Mouse (Mus musculus): ENCODE results near the gene Smco3. TPM values are rescaled to one million over a fixed set of nuclear protein-coding genes. Genes with fewer than 3 reads are reported as not detected.

Smco3 gene
- polyA plus RNA-seq, 1 experiment from 2014 or later: 2.6 TPM

- Histone ChIP-seq H3K27me3 (replicated peaks; ENCODE audit: control insufficient read depth, insufficient read depth, low read length) (no peaks in the 10 kb centered on the region), H3K4me3 (ENCODE audit: low read length) (no peak overlapping the region), H3K36me3 (ENCODE audit: control insufficient read depth, insufficient read depth, low read length) (no peaks in the 10 kb centered on the region), H3K27ac (ENCODE audit: low read length) (no peak overlapping the region), H3K9me3 (ENCODE audit: control insufficient read depth, low read length) (no peaks in the 10 kb centered on the region), H3K9ac (ENCODE audit: low read depth, low read length) (no peak overlapping the region), H3K4me2 (ENCODE audit: low read depth, low read length) (no peak overlapping the region), H3K4me1 (ENCODE audit: control insufficient read depth, insufficient read depth, low read length) (peaks cover 10% of the 10 kb centered on the region)
- WGBS: 53% methylated on average over 1 of the region's 1 CpGs
- no peak for ATAC-seq
Measured at GRCm38 (mm10) chr6:136795110-136795509, 40.1 kb downstream of the Smco3 start.

DNA sequence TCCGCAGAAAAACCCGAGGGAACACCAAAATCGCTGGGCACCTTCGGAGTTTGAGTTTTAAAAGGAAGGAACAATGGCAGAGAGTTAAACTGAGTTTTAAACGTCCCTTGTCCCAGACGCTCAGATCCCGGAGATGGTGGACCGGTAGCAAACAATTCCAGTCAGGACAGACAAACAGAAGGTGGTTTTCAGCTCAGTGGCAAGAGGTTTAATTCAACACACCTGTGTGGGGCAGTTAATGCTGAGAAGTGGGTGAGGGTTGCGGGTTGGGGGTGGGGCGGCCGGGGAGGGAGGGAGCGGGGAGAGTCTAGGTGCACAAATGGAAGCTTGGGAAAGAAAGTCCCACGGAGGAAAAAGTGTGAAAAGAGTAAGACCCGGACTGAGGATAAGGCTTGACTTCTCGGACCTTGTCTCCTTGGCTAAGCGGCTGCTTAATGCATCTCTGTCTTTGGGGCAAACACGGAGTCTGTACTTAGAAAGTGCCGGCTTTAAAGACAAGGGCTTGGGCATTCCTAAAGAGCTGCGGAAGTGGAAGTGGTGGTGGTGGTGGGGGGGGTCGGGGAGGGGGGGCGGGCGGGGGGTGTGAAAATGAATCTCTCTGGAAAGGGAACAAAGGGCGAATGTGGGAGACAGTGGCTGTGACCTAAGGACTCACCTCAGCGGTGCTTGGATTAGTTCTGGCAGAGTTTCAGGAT, 41.3 kb downstream of the Smco3 start:
- Histone ChIP-seq H3K4me3 (ENCODE audit: low read length) (peak overlapping the region; percentile 47), H3K27ac (ENCODE audit: low read length) (peak overlapping the region; percentile 40), H3K9ac (ENCODE audit: low read depth, low read length) (peak overlapping the region; percentile 68), H3K4me2 (ENCODE audit: low read depth, low read length) (peak overlapping the region; percentile 92), H3K9me3 (ENCODE audit: control insufficient read depth, low read length) (no peaks in the 10 kb centered on the region), H3K36me3 (ENCODE audit: control insufficient read depth, insufficient read depth, low read length) (no peaks in the 10 kb centered on the region), H3K27me3 (replicated peaks; ENCODE audit: control insufficient read depth, insufficient read depth, low read length) (no peaks in the 10 kb centered on the region), H3K4me1 (ENCODE audit: control insufficient read depth, insufficient read depth, low read length) (peaks cover 10% of the 10 kb centered on the region)
- WGBS: under 1% methylated on average over 22 of the region's 24 CpGs
- peak; percentile 51 for ATAC-seq

DNA sequence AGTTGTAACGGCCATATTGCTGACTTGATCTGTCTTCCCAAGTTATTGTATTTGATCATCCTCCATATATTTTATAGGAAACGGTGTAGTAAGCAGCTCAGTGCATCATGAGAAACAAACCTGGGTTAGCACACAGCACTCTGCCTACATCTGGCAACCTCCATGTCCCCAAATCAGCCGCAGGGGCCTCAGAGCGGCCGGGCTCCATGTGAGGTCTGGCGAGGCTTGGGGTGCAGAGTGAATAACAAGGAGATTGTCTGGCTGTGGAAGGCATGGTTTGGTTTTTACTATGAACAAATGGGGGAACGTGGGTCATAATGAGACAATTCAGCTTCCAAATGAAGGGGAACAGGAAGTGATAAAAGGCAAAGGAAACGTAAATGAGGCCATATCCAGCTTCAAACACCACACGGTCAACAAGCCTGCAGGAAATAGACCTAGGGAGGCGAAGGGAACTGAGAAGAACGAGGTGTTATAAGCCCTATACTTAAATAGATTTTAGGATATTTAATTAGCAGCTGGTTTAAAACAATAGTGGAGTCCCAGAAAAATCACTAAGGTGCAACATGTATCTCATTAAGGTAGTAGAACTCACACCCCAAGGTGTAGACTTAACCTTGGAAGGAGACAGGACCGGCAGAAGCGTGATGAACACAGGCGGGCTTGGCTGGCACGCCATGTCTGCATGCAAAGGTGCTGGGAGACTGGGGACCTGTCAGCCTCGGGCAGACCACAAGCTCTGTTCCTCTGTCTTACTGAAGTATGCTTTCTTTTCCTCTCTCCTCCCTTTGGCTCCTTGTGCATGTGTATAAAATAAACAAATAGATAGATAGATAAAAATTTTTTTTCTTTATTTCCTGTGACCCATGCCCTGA, 42.1 kb downstream of the Smco3 start:
- H3K4me2 ChIP-seq (ENCODE audit: low read depth, low read length): peak overlapping the region; percentile 92
- peak overlapping the region; percentile 68 for H3K9ac ChIP-seq (ENCODE audit: low read depth, low read length)
- peak overlapping the region; percentile 47 for H3K4me3 ChIP-seq (ENCODE audit: low read length)
- H3K27me3 ChIP-seq (replicated peaks; ENCODE audit: control insufficient read depth, insufficient read depth, low read length): no peaks in the 10 kb centered on the region
- no peak for ATAC-seq
- H3K9me3 ChIP-seq (ENCODE audit: control insufficient read depth, low read length): no peaks in the 10 kb centered on the region
- WGBS: 33% methylated on average over 16 of the region's 16 CpGs
- H3K27ac ChIP-seq (ENCODE audit: low read length): peak overlapping the region; percentile 13; the same call in 1 of the 2 replicates
- no peaks in the 10 kb centered on the region for H3K36me3 ChIP-seq (ENCODE audit: control insufficient read depth, insufficient read depth, low read length)
- peaks cover 10% of the 10 kb centered on the region for H3K4me1 ChIP-seq (ENCODE audit: control insufficient read depth, insufficient read depth, low read length)

GRCm38 (mm10) chr6:136789391-136789971, 45.8 kb downstream of the Smco3 start:
- Histone ChIP-seq H3K4me3 (ENCODE audit: low read length) (no peak overlapping the region), H3K36me3 (ENCODE audit: control insufficient read depth, insufficient read depth, low read length) (no peaks in the 10 kb centered on the region), H3K4me1 (ENCODE audit: control insufficient read depth, insufficient read depth, low read length) (peaks cover 14% of the 10 kb centered on the region), H3K9me3 (ENCODE audit: control insufficient read depth, low read length) (no peaks in the 10 kb centered on the region), H3K27me3 (replicated peaks; ENCODE audit: control insufficient read depth, insufficient read depth, low read length) (no peaks in the 10 kb centered on the region), H3K4me2 (ENCODE audit: low read depth, low read length) (no peak overlapping the region), H3K9ac (ENCODE audit: low read depth, low read length) (no peak overlapping the region), H3K27ac (ENCODE audit: low read length) (peak overlapping the region; percentile 69)
- 46% methylated on average over 5 of the region's 5 CpGs for WGBS
- ATAC-seq: peak; percentile 76

GRCm38 (mm10) chr6:136782761-136783160, 52.5 kb downstream of the Smco3 start:
- no peak overlapping the region for H3K4me3 ChIP-seq (ENCODE audit: low read length)
- WGBS: 68% methylated on average over 9 of the region's 9 CpGs
- H3K27me3 ChIP-seq (replicated peaks; ENCODE audit: control insufficient read depth, insufficient read depth, low read length): no peaks in the 10 kb centered on the region
- 0 out of 2 replicates have a peak, but pooled peaks cover 4% of the 10 kb centered on the region for H3K4me1 ChIP-seq (ENCODE audit: control insufficient read depth, insufficient read depth, low read length)
- H3K27ac ChIP-seq (ENCODE audit: low read length): peak overlapping the region; percentile 85
- no peaks in the 10 kb centered on the region for H3K36me3 ChIP-seq (ENCODE audit: control insufficient read depth, insufficient read depth, low read length)
- no peak overlapping the region for H3K9ac ChIP-seq (ENCODE audit: low read depth, low read length)
- ATAC-seq: no peak
- peak overlapping the region; percentile 44 for H3K4me2 ChIP-seq (ENCODE audit: low read depth, low read length)
- H3K9me3 ChIP-seq (ENCODE audit: control insufficient read depth, low read length): no peaks in the 10 kb centered on the region

GRCm38 (mm10) chr6:136782146-136782545, 53.1 kb downstream of the Smco3 start:
- no peaks in the 10 kb centered on the region for H3K36me3 ChIP-seq (ENCODE audit: control insufficient read depth, insufficient read depth, low read length)
- no peaks in the 10 kb centered on the region for H3K9me3 ChIP-seq (ENCODE audit: control insufficient read depth, low read length)
- peak overlapping the region; percentile 85 for H3K27ac ChIP-seq (ENCODE audit: low read length)
- no peak overlapping the region for H3K9ac ChIP-seq (ENCODE audit: low read depth, low read length)
- ATAC-seq: peak; percentile 66
- H3K4me1 ChIP-seq (ENCODE audit: control insufficient read depth, insufficient read depth, low read length): 0 out of 2 replicates have a peak, but pooled peaks cover 4% of the 10 kb centered on the region
- WGBS: 63% methylated on average over 12 of the region's 12 CpGs
- peak overlapping the region; percentile 44 for H3K4me2 ChIP-seq (ENCODE audit: low read depth, low read length)
- no peaks in the 10 kb centered on the region for H3K27me3 ChIP-seq (replicated peaks; ENCODE audit: control insufficient read depth, insufficient read depth, low read length)
- H3K4me3 ChIP-seq (ENCODE audit: low read length): peak overlapping the region; percentile 54

- H3K9me3 ChIP-seq (ENCODE audit: control insufficient read depth, low read length): no peaks in the 10 kb centered on the region
- H3K4me3 ChIP-seq (ENCODE audit: low read length): peak within 1 kb of the TSS; percentile 54
- H3K27me3 ChIP-seq (replicated peaks; ENCODE audit: control insufficient read depth, insufficient read depth, low read length): no peaks in the 10 kb centered on the region
- peak; percentile 93 for ATAC-seq
- peak within 1 kb of the TSS; percentile 44 for H3K4me2 ChIP-seq (ENCODE audit: low read depth, low read length)
- no peaks in the 10 kb centered on the region for H3K36me3 ChIP-seq (ENCODE audit: control insufficient read depth, insufficient read depth, low read length)
- H3K27ac ChIP-seq (ENCODE audit: low read length): peak within 1 kb of the TSS; percentile 94
- H3K9ac ChIP-seq (ENCODE audit: low read depth, low read length): peak within 1 kb of the TSS; percentile 69
- H3K4me1 ChIP-seq (ENCODE audit: control insufficient read depth, insufficient read depth, low read length): 0 out of 2 replicates have a peak, but pooled peaks cover 4% of the 10 kb centered on the region
- WGBS: 52% methylated on average over 20 of the region's 20 CpGs
Measured at GRCm38 (mm10) chr6:136781377-136781986, 53.8 kb downstream of the Smco3 start, which contains the start of gene Gucy2c. Gene Gucy2c, minus strand, starts transcription at chr6:136781765.
